ENCODE assay signal across 9 mouse cellular contexts in genomic region chr15:63270381-63270780, GRCm38 (mm10).
A peak's percentile ranks its signal among the peaks of the same experiment; 100 is the strongest.
DNase-seq lines count a peak whose midpoint lies in the region.
"Had no signal": no experiment of that assay in that cellular context is flagged by ENCODE, and none has a peak within 500 bp of the region (broad histone marks: within the 10 kb centered on the region; RNA-seq: fewer than 3 reads in every experiment).

No protein-coding gene starts in this region.

- DNase-seq in gastrocnemius, adult 18-20 months (ENCODE audit: low spot score) = peak; percentile 8
- DNase-seq in gastrocnemius, postnatal 4 days (ENCODE audit: low spot score in 2 of 2) = no peak
- peak; percentile 39 for DNase-seq in 3T3-L1 (ENCODE audit: low read depth, low spot score)
- peak; percentile 5 to 25 for DNase-seq in adrenal gland, postnatal 4 days (ENCODE audit: low spot score in 2 of 2)
- DNase-seq in heart, postnatal 25 days (ENCODE audit: low spot score) = peak; percentile 26
- no peak for DNase-seq in spleen, postnatal 10 days (ENCODE audit: low spot score in 2 of 2)
- DNase-seq in cerebellum, postnatal 4 days (ENCODE audit: low spot score in 2 of 2) = no peak
- no peak for DNase-seq in retina, embryonic 14.5 days (ENCODE audit: low spot score)
- DNase-seq: kidney, adult 9 months had no signal

- intact Hi-C loops in heart, postnatal 25 days (cut with DNase I) = no loop called here

Comparison
In these comparisons a context has a peak if more than half of its experiments do, and no peak if none do; other contexts are left out.
1. DNase-seq: peak in gastrocnemius, adult 18-20 months (single experiment), 3T3-L1 (single experiment), adrenal gland, postnatal 4 days (2 of 2) and heart, postnatal 25 days (single experiment); none in gastrocnemius, postnatal 4 days (0 of 2), spleen, postnatal 10 days (0 of 2), cerebellum, postnatal 4 days (0 of 2) and retina, embryonic 14.5 days (single experiment).